Mouse (Mus musculus) gonadal fat pad, adult 2 months (tissue): ENCODE measurements at regions not wholly inside any gene's neighbourhood (a gene's known extent, or its start where the extent isn't known, plus 50 kb on each side); places are given as distances from the start of the nearest gene placed in this dataset.

ENCODE experiments used
- DNase-seq: peaks from one replicate; pipeline ENCODE4 v3.0.0-alpha.2; 2012; ENCODE audit warnings: low read depth

DNA sequence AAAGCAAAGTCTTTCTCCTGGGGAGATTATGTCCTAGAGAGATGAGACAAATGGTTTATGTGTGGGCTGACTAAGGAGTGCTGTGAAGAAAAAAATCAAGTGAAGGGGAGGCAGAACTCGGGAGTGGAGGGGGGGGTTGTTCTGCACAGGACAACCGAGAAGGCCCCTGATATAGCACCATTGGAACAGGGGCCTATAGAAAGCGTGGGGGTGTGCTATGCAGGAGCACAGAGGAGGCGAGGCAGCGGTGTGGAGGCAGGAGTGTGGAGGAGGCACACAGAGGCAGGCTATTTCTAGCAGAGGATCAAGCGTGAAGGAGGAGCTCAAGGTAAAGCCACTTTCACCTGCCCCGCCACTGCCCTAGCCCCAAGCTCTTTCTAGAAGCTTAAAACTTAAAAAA lies 88.0 kb upstream of the Dapk1 start:
- no peak for DNase-seq

DNA sequence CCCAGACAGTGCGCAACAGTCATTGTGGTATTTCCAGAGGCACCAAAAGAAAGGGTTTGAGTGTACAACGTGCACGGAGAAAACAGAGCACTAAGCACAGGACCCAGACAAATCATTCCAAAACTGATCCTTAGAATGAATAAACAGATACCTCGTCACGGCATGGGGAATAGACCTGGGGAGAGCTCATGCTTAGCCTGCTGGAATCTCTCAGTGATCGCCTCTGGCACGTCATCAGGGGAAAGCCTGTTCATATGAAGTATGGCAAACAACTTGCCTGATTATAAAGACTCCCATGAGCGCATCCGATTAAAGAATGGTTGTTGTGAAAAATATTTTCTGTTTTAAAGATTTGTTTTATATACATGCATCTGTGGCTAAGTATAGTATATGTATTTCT lies 86.9 kb upstream of the Dapk1 start:
- DNase-seq: no peak

DNA sequence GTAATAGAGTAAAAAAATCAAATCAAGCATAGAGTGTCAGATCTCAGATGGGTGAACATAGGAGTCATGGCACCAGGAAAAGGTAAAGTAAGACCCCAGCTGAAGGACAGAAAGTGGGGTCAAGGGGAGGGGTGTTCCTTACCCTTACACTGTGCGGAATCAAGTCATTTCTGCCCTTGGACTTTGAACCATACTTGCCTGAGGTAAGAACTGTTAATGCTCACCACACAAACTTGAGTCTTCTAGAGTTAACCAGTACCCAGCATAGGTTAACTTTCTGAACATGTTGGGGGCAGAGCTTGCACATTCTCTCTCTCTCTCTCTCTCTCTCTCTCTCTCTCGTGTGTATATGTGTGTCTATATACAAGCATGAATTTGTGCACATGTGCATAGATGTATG lies 83.7 kb upstream of the Dapk1 start:
- DNase-seq: no peak

DNA sequence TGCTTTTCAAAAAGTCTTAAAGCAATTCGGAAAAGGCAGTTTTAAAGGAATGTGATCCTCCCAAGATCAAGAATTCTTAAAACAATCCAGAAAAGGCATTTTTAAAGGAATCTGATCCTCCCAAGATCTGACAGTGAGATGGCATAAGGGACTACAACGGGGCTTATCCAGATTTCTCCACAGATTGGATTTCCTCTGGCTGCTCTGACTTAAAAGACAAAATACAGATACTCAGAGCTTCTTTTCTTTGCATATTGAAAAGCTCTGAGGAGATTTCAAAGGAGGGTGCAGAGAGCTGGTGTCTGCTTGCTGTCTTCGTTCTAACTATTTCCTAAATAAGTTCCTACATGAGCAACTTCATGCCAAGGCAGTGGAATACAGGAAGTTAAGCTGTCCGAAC lies 82.0 kb upstream of the Dapk1 start:
- no peak for DNase-seq

DNA sequence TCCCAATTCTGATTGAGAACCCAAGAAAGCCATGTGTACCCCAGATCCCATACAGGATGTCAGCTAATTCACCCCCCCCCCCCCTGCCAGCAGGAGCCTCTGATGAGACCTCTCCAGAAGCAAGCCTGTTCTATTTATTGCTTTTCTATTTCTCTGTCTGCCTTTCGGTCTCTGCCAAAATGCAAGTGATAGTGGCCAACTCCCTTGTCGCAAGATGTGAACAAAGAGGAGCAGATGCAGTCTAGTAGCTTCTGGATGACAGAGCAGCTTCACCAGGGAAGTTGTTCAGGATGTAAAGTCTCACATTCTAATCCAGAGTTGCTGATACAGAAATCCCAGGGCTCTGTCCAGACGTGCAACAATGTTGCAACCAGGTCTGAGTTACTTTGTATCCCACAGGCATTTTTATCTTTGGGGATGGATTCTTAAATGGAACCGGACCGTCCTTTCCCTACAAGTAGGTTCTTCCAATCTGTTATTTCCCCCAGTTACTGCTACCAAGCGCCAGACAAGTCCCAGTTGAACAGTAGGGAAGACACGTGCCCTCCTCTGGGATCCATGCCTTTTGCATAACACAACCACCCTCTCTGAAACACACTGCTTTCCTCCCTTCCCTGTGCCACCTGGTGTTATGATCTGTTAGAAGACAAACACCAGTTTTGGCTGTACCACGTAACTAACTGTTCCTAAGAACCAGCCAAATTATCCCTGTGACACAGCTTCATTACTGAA lies 78.9 kb upstream of the Dapk1 start:
- DNase-seq: peak; percentile 37

DNA sequence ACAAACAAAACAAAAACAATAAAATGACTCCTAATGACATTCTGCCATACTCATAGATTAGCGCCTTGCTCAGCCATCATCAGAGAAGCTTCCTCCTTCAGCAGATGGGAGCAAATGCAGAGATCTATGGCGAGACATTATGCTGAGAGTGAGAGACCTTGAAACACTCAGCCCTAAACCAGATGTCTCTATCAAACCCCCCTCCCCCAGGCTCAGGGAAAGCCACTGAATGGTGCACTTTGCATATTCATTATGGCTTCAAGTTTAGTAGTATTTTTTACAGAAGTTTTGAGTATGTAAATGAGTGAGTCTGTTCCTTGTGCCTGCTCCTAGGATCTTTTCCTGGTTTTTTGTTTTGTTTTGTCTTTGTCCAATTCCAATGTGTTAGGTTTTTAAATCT lies 73.9 kb upstream of the Dapk1 start:
- no peak for DNase-seq

DNA sequence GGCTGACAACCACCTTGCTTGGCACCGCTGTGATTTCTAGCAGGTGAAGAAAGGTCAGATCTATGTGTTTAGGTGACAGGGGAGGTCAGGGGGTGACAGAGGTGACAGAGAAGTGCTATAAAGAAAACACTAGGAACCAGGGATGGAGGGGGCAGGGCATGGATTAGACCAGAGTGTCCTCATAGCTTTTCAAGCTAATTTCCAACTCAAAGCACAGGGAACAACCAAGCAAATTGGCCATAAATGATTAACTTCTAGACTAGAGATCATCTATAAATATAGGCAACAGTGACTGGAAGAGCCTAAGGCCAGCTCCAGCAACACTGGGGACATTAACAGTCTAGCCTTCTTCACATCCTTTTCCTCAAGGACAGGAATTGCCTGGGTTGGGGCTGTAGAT lies 72.9 kb upstream of the Dapk1 start:
- no peak for DNase-seq

DNA sequence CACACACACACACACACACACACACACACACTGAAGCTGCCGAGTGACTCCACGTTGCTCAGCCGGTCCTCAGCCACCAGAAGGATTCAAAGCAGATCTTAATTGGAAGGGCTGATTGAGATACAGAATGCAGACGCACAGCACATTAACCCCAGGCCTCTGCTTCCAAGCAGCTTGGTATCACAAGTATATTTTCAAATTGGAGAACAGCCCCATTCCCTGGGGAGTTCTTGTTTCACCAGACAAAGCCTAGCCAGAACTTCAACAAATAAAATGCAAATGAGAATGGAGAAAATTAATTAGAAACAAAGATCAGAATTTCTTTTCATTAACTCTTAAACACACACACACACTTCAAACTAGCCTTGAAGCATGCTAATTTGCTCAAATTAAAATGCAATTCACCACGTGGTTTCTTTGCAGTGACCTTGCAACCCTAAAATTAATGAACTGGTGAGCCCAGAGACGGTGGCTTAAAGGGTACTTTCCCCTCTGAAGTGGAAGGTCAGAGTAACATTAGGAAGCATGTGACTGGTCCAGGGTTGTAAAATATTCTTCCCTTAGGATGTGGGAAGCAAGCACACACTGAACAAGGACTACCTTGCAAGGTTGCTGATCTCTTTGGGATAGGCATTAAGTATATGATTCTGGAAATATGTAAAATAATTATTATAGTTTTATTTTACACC lies 72.2 kb upstream of the Dapk1 start:
- DNase-seq: no peak

DNA sequence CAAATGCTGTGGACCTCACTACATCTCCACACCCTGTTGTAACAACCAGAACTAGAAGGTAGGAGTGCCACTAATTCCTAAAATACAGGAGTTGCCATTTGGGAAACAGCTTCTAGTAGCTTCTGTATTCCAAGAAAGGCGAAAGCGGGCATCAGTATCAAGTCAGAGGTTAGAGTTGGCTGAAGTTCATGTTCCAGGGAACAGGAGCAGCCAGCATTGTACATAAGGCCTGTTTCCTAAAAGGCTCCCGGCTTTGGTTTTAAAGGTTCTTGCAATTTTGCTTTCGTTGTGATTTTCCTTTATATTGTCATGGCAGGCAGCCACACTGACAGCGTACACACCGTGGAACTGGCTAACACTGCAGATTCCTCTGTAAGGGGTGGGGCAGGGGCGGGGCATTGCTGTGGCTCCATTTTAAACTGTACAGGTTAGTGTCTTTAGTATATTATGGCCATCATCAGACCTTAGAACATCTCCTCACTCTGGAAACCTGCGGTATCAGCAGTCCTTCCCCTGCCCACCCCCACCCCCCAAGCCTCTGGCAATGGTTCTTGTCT lies 67.8 kb upstream of the Dapk1 start:
- no peak for DNase-seq

DNA sequence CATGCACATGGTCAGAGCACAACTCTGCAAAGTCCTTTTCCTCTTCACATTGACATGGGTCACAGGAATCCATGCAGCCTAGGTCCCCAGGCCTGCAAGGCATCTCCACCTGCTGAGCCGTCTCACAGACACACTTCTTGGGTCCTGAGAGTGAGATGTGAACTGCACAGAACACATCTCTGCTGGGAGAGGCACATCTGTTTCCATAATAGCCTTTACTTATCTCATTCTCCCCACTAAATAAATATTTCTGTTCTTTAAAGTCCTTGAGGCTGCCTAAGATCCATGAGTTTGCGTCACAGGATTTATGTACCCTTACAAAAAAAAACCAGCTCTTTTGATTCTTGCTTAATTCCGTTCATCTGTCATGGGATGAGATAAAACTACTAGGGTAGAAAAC lies 67.2 kb upstream of the Dapk1 start:
- DNase-seq: no peak

DNA sequence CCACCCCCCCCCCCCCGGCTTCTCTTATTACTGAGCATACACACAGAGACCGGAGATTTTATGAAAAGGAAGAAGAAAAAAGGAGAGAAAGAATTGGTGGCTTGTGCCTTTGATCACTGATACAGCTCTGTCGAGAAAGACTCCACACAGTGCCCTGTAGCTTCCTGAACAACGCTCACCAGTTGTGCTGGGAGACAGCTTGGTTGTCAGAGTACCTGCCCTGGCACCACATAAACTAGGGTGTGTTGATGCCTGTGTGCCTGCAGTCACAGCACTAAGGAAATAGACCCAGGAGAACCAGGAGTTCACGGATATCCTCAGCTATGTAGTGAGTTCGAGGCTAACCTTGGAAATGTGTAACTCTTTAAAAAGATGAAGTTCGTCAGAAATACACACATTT lies 66.7 kb upstream of the Dapk1 start:
- no peak for DNase-seq

DNA sequence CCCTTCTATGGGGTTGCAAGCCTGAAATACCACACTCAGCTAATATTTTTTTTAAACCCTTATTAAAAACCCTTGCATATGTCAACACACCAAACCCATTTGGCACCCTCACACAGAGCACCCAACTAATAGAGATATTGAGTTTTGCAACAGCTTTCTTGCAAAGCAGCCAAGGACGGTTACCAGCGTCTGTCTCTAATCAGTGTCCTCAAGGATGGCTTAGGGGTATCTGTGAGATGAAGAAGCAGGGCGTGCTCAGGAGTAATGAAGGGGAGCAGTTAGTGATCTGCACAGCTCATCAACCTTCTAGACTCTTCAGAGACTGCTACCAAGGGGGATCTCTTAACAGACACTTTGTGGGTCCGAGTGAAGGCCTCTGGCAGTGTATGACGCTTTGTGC lies 65.0 kb upstream of the Dapk1 start:
- DNase-seq: no peak

DNA sequence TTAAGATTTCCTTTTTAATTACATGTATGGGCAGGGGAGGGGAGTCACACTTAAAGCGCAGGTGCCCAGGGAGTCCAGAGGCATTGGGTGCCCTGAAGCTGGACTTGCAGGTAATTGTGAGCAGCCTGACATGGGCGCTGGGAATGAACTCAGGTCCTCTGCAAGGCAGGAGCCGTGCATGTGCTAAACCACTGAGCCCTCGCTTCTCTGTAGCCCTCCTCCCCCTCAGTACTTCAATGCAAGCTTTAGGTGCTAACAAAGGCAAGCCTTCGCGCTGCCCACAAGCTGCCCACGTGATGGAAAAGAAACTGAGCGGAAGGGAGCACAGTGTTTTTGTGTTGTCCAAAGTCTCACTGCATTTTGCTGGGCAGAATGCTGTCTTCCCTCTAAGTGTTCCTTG lies 63.6 kb upstream of the Dapk1 start:
- no peak for DNase-seq

DNA sequence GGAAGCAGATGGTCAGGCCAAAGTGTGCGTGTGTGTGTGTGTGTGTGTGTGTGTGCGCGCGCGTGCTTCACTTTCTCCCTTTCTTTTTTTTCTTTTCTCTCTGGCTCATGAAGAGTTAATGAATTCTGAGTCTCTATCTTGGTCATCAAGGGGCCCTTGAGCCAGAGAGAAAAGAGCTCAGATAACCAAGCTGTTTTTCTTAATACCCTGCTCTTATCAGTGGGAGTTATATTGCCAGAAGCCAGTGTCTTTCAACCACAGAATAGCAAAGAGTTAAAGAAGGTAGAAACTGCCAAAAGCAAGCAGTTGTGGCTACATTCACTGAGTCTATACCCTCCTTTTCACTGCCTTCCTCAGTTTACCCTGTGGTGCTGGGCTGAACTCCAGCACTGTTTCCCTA lies 60.6 kb upstream of the Dapk1 start:
- DNase-seq: no peak

DNA sequence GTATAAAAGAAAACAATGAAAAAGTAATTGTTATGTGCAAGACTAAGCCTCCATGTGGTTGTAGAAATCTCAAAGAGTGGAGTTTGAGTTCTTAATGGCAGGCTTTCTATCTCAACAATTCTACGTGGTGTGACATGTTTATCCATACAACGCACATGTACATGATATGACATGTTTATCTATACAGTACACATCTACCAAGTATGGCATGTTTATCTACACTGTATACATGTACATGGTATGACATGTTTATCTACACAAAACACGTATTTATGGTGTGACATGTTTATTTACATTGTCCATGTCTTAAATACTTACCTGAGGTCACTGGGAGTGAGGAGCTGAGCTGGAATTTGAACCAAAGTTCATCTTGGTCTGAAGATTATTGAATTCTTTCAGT lies 57.4 kb upstream of the Dapk1 start:
- DNase-seq: no peak

DNA sequence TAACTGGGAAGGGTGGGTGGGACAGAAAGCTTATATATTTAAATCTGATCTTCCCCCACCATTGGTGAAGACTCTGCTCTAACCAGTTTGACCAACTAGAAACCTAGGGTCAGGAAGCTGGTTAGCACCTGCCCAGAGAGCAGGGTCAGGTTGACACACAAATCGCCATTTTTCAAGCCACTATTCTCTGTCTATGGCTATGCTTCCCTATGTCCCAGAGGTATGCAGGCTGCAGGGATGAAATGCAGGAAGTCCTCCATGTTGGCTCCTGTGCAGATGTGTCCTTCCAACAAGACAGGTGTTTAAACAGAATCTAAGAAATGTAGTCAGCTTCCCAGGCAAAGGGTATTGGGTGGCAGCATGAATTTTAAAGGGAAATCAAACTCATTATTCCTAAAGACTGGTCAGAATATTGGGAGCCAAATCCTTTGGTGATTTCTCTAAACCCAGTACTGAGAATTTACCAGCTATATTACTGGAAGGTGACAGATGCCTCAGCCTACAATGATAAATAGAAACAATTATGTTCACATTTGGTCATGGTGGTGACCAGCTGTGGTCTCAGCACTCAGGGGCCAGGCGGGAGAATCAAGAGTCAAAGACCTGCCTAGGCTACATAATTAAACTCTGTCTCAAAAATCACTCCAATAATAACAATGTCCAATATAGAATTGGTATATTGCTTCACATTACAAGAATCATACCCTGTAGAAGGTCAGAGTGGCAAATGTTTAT lies 55.6 kb upstream of the Dapk1 start:
- no peak for DNase-seq
